Mouse (Mus musculus): ENCODE results near the gene Mettl7a1. TPM values are rescaled to one million over a fixed set of nuclear protein-coding genes. Genes with fewer than 3 reads are reported as not detected.

Gene Mettl7a1
- total RNA-seq (2012; rRNA removed) (17.3 and 28.9 TPM in 2 replicates), polyA plus RNA-seq (2012; ENCODE audit: insufficient read depth in 1 of 2, insufficient read length in 2 of 2, low read depth in 1 of 2, low replicate concordance in 2 of 2, missing spikeins in 1 of 2) (10 to 100 TPM in 1 of 2 experiments, not detected in 1; 34.4 TPM)

- peak within 1 kb of the TSS; percentile 80 for H3K9ac ChIP-seq (ENCODE audit: control insufficient read depth, low read depth, low read length, poor library complexity, severe bottlenecking)
- H3K36me3 ChIP-seq (ENCODE audit: control insufficient read depth in 1 of 2, insufficient read depth in 2 of 2, low read length in 2 of 2): peaks cover 0 to 33% of the 10 kb centered on the region in 2 experiments; a peak in 2 of 4 replicates
- H3K9me3 ChIP-seq (replicated peaks; ENCODE audit: insufficient read depth, low read length): no peaks in the 10 kb centered on the region
- H3K27ac ChIP-seq (ENCODE audit: control insufficient read depth, low read depth, low read length): peak within 1 kb of the TSS; percentile 99
- peak; percentile 97 for DNase-seq (ENCODE audit: low read depth, low spot score)
- H3K4me3 ChIP-seq (ENCODE audit: control insufficient read depth in 1 of 2, insufficient read depth in 1 of 2, low read depth in 2 of 2, low read length in 2 of 2): peak within 1 kb of the TSS; percentile 92 to 99
- H3K4me1 ChIP-seq (ENCODE audit: control insufficient read depth in 1 of 2, insufficient read depth in 2 of 2, low read length in 2 of 2): peaks cover 31 to 37% of the 10 kb centered on the region in 2 experiments
- H3K79me2 ChIP-seq (ENCODE audit: control insufficient read depth, insufficient read depth, low read length, poor library complexity): peaks cover 7% of the 10 kb centered on the region
- H3K27me3 ChIP-seq (ENCODE audit: control insufficient read depth in 1 of 2, insufficient read depth in 2 of 2, low read length in 2 of 2): no peaks in the 10 kb centered on the region
- peak; percentile 84; the same call in 1 of the 2 replicates for TF ChIP-seq MAFK (IDR thresholded peaks at IDR 0.05; ENCODE audit: borderline replicate concordance, low read depth, low read length)
- peak; percentile 78 for TF ChIP-seq TCF12 (IDR thresholded peaks at IDR 0.05; ENCODE audit: low read depth, low read length)
- TF ChIP-seq RAD21 (IDR thresholded peaks at IDR 0.05; ENCODE audit: low read depth, low read length): no peak
- TF ChIP-seq ZKSCAN1 (IDR thresholded peaks at IDR 0.05; ENCODE audit: low read depth, low read length): no peak
- TF ChIP-seq NELFE (IDR thresholded peaks at IDR 0.05; ENCODE audit: low read depth, low read length): peak; percentile 88
- TF ChIP-seq E2F4 (IDR thresholded peaks at IDR 0.05; ENCODE audit: borderline replicate concordance, low read depth, low read length): no peak
- TF ChIP-seq BHLHE40 (IDR thresholded peaks at IDR 0.05; ENCODE audit: borderline replicate concordance, low read depth, low read length): no peak
- TF ChIP-seq GATA1 (IDR thresholded peaks at IDR 0.05; ENCODE audit: low read depth, low read length): peak; percentile 34; the same call in 1 of the 2 replicates
- no peak for TF ChIP-seq KAT2A (conservative IDR thresholded peaks at IDR 0.05; ENCODE audit: low read depth, low read length)
- no peak for TF ChIP-seq JUND (IDR thresholded peaks at IDR 0.05; ENCODE audit: low read depth, low read length)
- TF ChIP-seq TAL1 (IDR thresholded peaks at IDR 0.05; ENCODE audit: low read length): no peak
- peak; percentile 72 for TF ChIP-seq HCFC1 (IDR thresholded peaks at IDR 0.05; ENCODE audit: low read depth, low read length)
- TF ChIP-seq ETS1 (IDR thresholded peaks at IDR 0.05; ENCODE audit: low read depth, low read length): peak; percentile 97
- TF ChIP-seq MYC (IDR thresholded peaks at IDR 0.05; ENCODE audit: low read depth, low read length): no peak
- peak; percentile 88 to 93 for TF ChIP-seq EP300 (IDR thresholded peaks at IDR 0.05; ENCODE audit: low read depth in 1 of 2, low read length in 2 of 2)
- TF ChIP-seq ZC3H11A (IDR thresholded peaks at IDR 0.05; ENCODE audit: low read depth, low read length): no peak
- TF ChIP-seq ELF1 (IDR thresholded peaks at IDR 0.05; ENCODE audit: low read depth, low read length): 0 out of 2 replicates have a peak, but pooled peaks have one; percentile 25
- no peak for TF ChIP-seq USF2 (IDR thresholded peaks at IDR 0.05; ENCODE audit: borderline replicate concordance in 1 of 2, insufficient read depth in 1 of 2, low read depth in 1 of 2, low read length in 2 of 2)
- peak; percentile 96 for TF ChIP-seq ZMIZ1 (IDR thresholded peaks at IDR 0.05; ENCODE audit: low read depth, low read length)
- no peak for TF ChIP-seq MEF2A (IDR thresholded peaks at IDR 0.05; ENCODE audit: extremely low read depth, insufficient replicate concordance, low read depth, low read length, poor library complexity, severe bottlenecking)
- TF ChIP-seq MAX (IDR thresholded peaks at IDR 0.05; ENCODE audit: low read length): peak; percentile 33; the same call in 1 of the 2 replicates
- peak; percentile 64 to 77; a peak in 3 of 4 replicates for TF ChIP-seq POLR2A (IDR thresholded peaks at IDR 0.05; ENCODE audit: control insufficient read depth in 1 of 2, insufficient read depth in 1 of 2, low read depth in 1 of 2, low read length in 2 of 2, poor library complexity in 1 of 2)
- TF ChIP-seq CHD2 (IDR thresholded peaks at IDR 0.05; ENCODE audit: low read length): no peak
- no peak for TF ChIP-seq UBTF (IDR thresholded peaks at IDR 0.05; ENCODE audit: borderline replicate concordance, insufficient read depth, low read depth, low read length)
- TF ChIP-seq ZNF384 (IDR thresholded peaks at IDR 0.05; ENCODE audit: low read depth, low read length): no peak
- peak; percentile 89; the same call in 1 of the 2 replicates for TF ChIP-seq CHD1 (IDR thresholded peaks at IDR 0.05; ENCODE audit: low read depth, low read length)
- TF ChIP-seq RCOR1 (IDR thresholded peaks at IDR 0.05; ENCODE audit: low read depth, low read length): peak; percentile 63
- 0 out of 2 replicates have a peak, but pooled peaks have one; percentile 8 for TF ChIP-seq USF1 (IDR thresholded peaks at IDR 0.05; ENCODE audit: low read depth, low read length)
- TF ChIP-seq CTCF (IDR thresholded peaks at IDR 0.05 in 2 of 3, conservative IDR thresholded peaks at IDR 0.05 in 1 of 3; ENCODE audit: control insufficient read depth in 1 of 3, insufficient read depth in 1 of 3, low read depth in 2 of 3, low read length in 3 of 3, poor library complexity in 1 of 3, severe bottlenecking in 1 of 3): no peak
- TF ChIP-seq GABPA (IDR thresholded peaks at IDR 0.05; ENCODE audit: low read depth, low read length): peak; percentile 95
- peak; percentile 90 for TF ChIP-seq POLR2AphosphoS2 (IDR thresholded peaks at IDR 0.05; ENCODE audit: low read length)
- TF ChIP-seq TBP (IDR thresholded peaks at IDR 0.05; ENCODE audit: low read depth, low read length): peak; percentile 93
- TF ChIP-seq POLR2AphosphoS5 (IDR thresholded peaks at IDR 0.05; ENCODE audit: borderline replicate concordance, low read depth, low read length): peak; percentile 43; the same call in 1 of the 2 replicates
- no peak; the same call in 1 of the 2 replicates for TF ChIP-seq SMC3 (IDR thresholded peaks at IDR 0.05; ENCODE audit: low read depth, low read length)
Measured at GRCm38 (mm10) chr15:100304019-100304991, at the start of gene Mettl7a1. Gene Mettl7a1, plus strand, starts transcription at chr15:100304140.

Measured in MEL (cell line).